Comparison of ENCODE assay signal across 8 mouse cellular contexts in the genomic region with DNA sequence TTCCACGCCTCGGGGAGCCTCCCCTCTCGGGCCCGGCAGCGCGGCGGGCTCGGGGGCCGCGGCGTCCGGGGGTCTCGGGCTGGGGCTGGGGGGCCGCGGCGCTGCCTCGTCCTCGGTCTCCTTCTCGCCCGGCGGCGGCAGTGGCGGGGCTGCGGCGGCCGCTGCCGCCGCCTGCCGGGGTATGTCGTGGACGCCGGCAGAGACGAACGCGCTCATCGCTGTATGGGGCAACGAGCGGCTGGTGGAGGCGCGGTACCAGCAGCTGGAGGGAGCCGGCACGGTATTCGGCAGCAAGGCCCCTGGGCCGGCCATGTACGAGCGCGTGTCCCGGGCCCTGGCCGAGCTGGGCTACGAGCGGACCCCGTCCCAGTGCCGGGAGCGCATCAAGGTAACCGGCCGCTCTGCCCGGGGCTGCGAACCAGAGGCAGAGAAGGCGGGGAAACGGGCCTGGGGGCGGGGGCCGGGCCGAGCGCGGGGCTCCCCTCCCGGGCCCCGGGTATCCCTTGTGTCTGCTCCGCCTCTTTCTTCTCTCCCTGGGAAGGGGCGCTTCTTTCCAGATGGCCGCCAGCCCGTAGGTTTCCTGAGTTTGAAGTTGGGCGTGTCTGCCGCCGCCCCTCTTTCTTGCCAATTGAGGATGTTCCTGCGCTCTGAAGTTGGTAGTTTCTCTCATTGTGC. TPM values are rescaled to one million over a fixed set of nuclear protein-coding genes. Genes with fewer than 3 reads are reported as not detected.
DNase-seq lines count a peak whose midpoint lies in the region; ATAC-seq and TF ChIP-seq lines count a peak whose summit lies in the region.

No protein-coding gene starts in this region.

- peak overlapping the region; percentile 91 for H3K4me2 ChIP-seq in heart, embryonic 15.5 days
- H3K4me2 ChIP-seq in lung, embryonic 14.5 days, result peak overlapping the region; percentile 62

- WGBS in heart, embryonic 15.5 days, result under 1% methylated on average over 74 of the region's 75 CpGs
- WGBS in lung, embryonic 14.5 days, result 0% methylated on average over 59 of the region's 75 CpGs
- WGBS in thymus, adult 2 months, result under 1% methylated on average over 75 of the region's 75 CpGs

- H3K4me3 ChIP-seq in E14TG2a.4 (replicated peaks; ENCODE audit: low read length), result peak overlapping the region; percentile 95
- H3K4me3 ChIP-seq in heart, embryonic 15.5 days, result peak overlapping the region; percentile 99
- H3K4me3 ChIP-seq in lung, embryonic 14.5 days (ENCODE audit: low read depth, low read length), result peak overlapping the region; percentile 99
- H3K4me3 ChIP-seq in thymus, adult 2 months (ENCODE audit: control insufficient read depth, insufficient read depth, low read length), result peak overlapping the region; percentile 98

- TF ChIP-seq POLR2A in thymus, adult 2 months (IDR thresholded peaks at IDR 0.05; ENCODE audit: control insufficient read depth, extremely low read depth, insufficient read depth, low read length, poor library complexity), result no peak

- no peaks in the 10 kb centered on the region for H3K9me3 ChIP-seq in E14TG2a.4 (ENCODE audit: low read length)
- H3K9me3 ChIP-seq in heart, embryonic 15.5 days (replicated peaks), result no peaks in the 10 kb centered on the region
- H3K9me3 ChIP-seq in lung, embryonic 14.5 days (ENCODE audit: low read depth, low read length), result no peaks in the 10 kb centered on the region

- H3K4me1 ChIP-seq in E14TG2a.4 (replicated peaks; ENCODE audit: low read depth, low read length), result peaks cover 79% of the 10 kb centered on the region
- peaks cover 17% of the 10 kb centered on the region for H3K4me1 ChIP-seq in heart, embryonic 15.5 days (replicated peaks)
- H3K4me1 ChIP-seq in lung, embryonic 14.5 days (ENCODE audit: insufficient read depth), result no peaks in the 10 kb centered on the region
- H3K4me1 ChIP-seq in thymus, adult 2 months (replicated peaks; ENCODE audit: control insufficient read depth, insufficient read depth, low read length), result peaks cover 9% of the 10 kb centered on the region

- peaks cover 30% of the 10 kb centered on the region for H3K36me3 ChIP-seq in E14TG2a.4 (ENCODE audit: insufficient read depth, low read length)
- H3K36me3 ChIP-seq in heart, embryonic 15.5 days, result no peaks in the 10 kb centered on the region; the same call in 1 of the 2 replicates
- 0 out of 2 replicates have a peak, but pooled peaks cover 3% of the 10 kb centered on the region for H3K36me3 ChIP-seq in lung, embryonic 14.5 days (ENCODE audit: insufficient read depth)
- no peaks in the 10 kb centered on the region for H3K36me3 ChIP-seq in thymus, adult 2 months (ENCODE audit: control insufficient read depth, insufficient read depth, low read length)

- DNase-seq in c-Kit-positive CD71-negative TER-119-negative erythroid progenitor cells, embryonic 14.5 days (ENCODE audit: low read depth), result peak; percentile 52
- DNase-seq in kidney, postnatal 14 days, result peak; percentile 69
- DNase-seq in lung, embryonic 14.5 days, result peak; percentile 86
- DNase-seq in thymus, adult 2 months, result peak; percentile 45

- peak overlapping the region; percentile 97 for H3K9ac ChIP-seq in heart, embryonic 15.5 days
- H3K9ac ChIP-seq in lung, embryonic 14.5 days, result peak overlapping the region; percentile 93

- TF ChIP-seq CTCF in E14TG2a.4 (conservative IDR thresholded peaks at IDR 0.05; ENCODE audit: low read length), result no peak
- TF ChIP-seq CTCF in lung, embryonic 14.5 days (IDR thresholded peaks at IDR 0.05; ENCODE audit: low read depth), result no peak
- no peak for TF ChIP-seq CTCF in thymus, adult 2 months (IDR thresholded peaks at IDR 0.05; ENCODE audit: borderline replicate concordance, control insufficient read depth, extremely low read depth, insufficient read depth, low read length, poor library complexity)

- H3K27me3 ChIP-seq in E14TG2a.4 (ENCODE audit: insufficient read depth, low read length), result no peaks in the 10 kb centered on the region
- no peaks in the 10 kb centered on the region for H3K27me3 ChIP-seq in heart, embryonic 15.5 days
- no peaks in the 10 kb centered on the region for H3K27me3 ChIP-seq in lung, embryonic 14.5 days (ENCODE audit: insufficient read depth, low read length)
- no peaks in the 10 kb centered on the region for H3K27me3 ChIP-seq in thymus, adult 2 months (ENCODE audit: control insufficient read depth, insufficient read depth, low read length)

- H3K27ac ChIP-seq in heart, embryonic 15.5 days, result peak overlapping the region; percentile 100
- H3K27ac ChIP-seq in lung, embryonic 14.5 days (ENCODE audit: low read depth), result peak overlapping the region; percentile 99
- H3K27ac ChIP-seq in thymus, adult 2 months (ENCODE audit: control insufficient read depth, insufficient read depth, low read length), result no peak overlapping the region

- ATAC-seq in erythroid progenitor cell, adult 5-6 weeks (replicated peaks; ENCODE audit: low FRiP score, poor library complexity, severe bottlenecking), result peak; percentile 39; the same call in 1 of the 2 replicates
- ATAC-seq in heart, embryonic 15.5 days (replicated peaks; ENCODE audit: insufficient number of reproducible peaks, insufficient read depth, low FRiP score, low read depth), result peak; percentile 73
- ATAC-seq in lung, embryonic 14.5 days (ENCODE audit: insufficient read depth), result peak; percentile 79
- peak; percentile 22; the same call in 1 of the 2 replicates for ATAC-seq in neutrophil, adult 5-6 weeks (ENCODE audit: extremely low read depth, insufficient number of reproducible peaks, low FRiP score, poor library complexity, severe bottlenecking)

RNA-seq across cellular contexts. Expression of gene Msantd2, which starts 0.5 kb away (rescaled TPM):
- 5.0 and 8.3 TPM in 2 replicates for total RNA-seq in erythroid progenitor cell, adult 5-6 weeks (2015; ENCODE audit: low replicate concordance)
- total RNA-seq in erythroid progenitor cell, adult 5-6 weeks (2017; ENCODE audit: low replicate concordance), result 0.91 and 1.0 TPM in 2 replicates
- polyA plus RNA-seq in heart, embryonic 15.5 days (2015; fragmentation: Nextera tagmentation; extraction: Ambion mirVana), result 9.5 and 14.8 TPM in 2 replicates
- polyA plus RNA-seq in lung, embryonic 14.5 days (2014; fragmentation: Nextera tagmentation; extraction: Ambion mirVana), result 32.4 and 35.7 TPM in 2 replicates
- 56.7 and 63.6 TPM in 2 replicates for total RNA-seq in neutrophil, adult 5-6 weeks (2017)
- polyA plus RNA-seq in thymus, adult 2 months (2012; rRNA removed), result 42.8 and 42.9 TPM in 2 replicates

RNA-seq across cellular contexts. Expression of gene Esam, which starts 38.3 kb away (rescaled TPM):
- total RNA-seq in erythroid progenitor cell, adult 5-6 weeks (2015; ENCODE audit: low replicate concordance), result not detected in 2 replicates
- not detected in 2 replicates for total RNA-seq in erythroid progenitor cell, adult 5-6 weeks (2017; ENCODE audit: low replicate concordance)
- polyA plus RNA-seq in heart, embryonic 15.5 days (2015; fragmentation: Nextera tagmentation; extraction: Ambion mirVana), result 76.9 and 89.3 TPM in 2 replicates
- polyA plus RNA-seq in lung, embryonic 14.5 days (2014; fragmentation: Nextera tagmentation; extraction: Ambion mirVana), result 149 and 152 TPM in 2 replicates
- 1.9 and 2.1 TPM in 2 replicates for total RNA-seq in neutrophil, adult 5-6 weeks (2017)
- polyA plus RNA-seq in thymus, adult 2 months (2012; rRNA removed), result 9.6 and 14.1 TPM in 2 replicates

RNA-seq across cellular contexts. Expression of gene Vsig2, which starts 49.5 kb away (rescaled TPM):
- total RNA-seq in erythroid progenitor cell, adult 5-6 weeks (2015; ENCODE audit: low replicate concordance), result not detected in 2 replicates
- not detected in 2 replicates for total RNA-seq in erythroid progenitor cell, adult 5-6 weeks (2017; ENCODE audit: low replicate concordance)
- 2.3 and 2.5 TPM in 2 replicates for polyA plus RNA-seq in heart, embryonic 15.5 days (2015; fragmentation: Nextera tagmentation; extraction: Ambion mirVana)
- polyA plus RNA-seq in lung, embryonic 14.5 days (2014; fragmentation: Nextera tagmentation; extraction: Ambion mirVana), result 17.0 and 18.8 TPM in 2 replicates
- 0.70 TPM in 1 of 2 replicates, not detected in the other for total RNA-seq in neutrophil, adult 5-6 weeks (2017)
- 1.5 and 3.3 TPM in 2 replicates for polyA plus RNA-seq in thymus, adult 2 months (2012; rRNA removed)

RNA-seq across cellular contexts. Expression of gene Robo3, which starts 56.5 kb away (rescaled TPM):
- not detected in 2 replicates for total RNA-seq in erythroid progenitor cell, adult 5-6 weeks (2015; ENCODE audit: low replicate concordance)
- not detected in 2 replicates for total RNA-seq in erythroid progenitor cell, adult 5-6 weeks (2017; ENCODE audit: low replicate concordance)
- polyA plus RNA-seq in heart, embryonic 15.5 days (2015; fragmentation: Nextera tagmentation; extraction: Ambion mirVana), result 0.11 and 0.13 TPM in 2 replicates
- 0.24 and 0.41 TPM in 2 replicates for polyA plus RNA-seq in lung, embryonic 14.5 days (2014; fragmentation: Nextera tagmentation; extraction: Ambion mirVana)
- not detected in 2 replicates for total RNA-seq in neutrophil, adult 5-6 weeks (2017)
- 0.78 and 0.94 TPM in 2 replicates for polyA plus RNA-seq in thymus, adult 2 months (2012; rRNA removed)

Comparison
In these comparisons a context has a peak if more than half of its experiments do, and no peak if none do; other contexts are left out.
1. ATAC-seq: peak in every context shown above with its lines; median percentile 79 in lung, embryonic 14.5 days; 73 in heart, embryonic 15.5 days; 39 in erythroid progenitor cell, adult 5-6 weeks; 22 in neutrophil, adult 5-6 weeks.